Mouse (Mus musculus): ENCODE results near the gene Vmn2r60. TPM values are rescaled to one million over a fixed set of nuclear protein-coding genes. Genes with fewer than 3 reads are reported as not detected.
"Not testable (repeated sequence)": the region's sequence is repeated elsewhere in the genome, so short reads cannot be mapped to it uniquely, and the experiment has no call there.

The Vmn2r60 gene
- polyA plus RNA-seq (2012): not detected in 2 replicates

- Histone ChIP-seq H3K9me3 (ENCODE audit: control insufficient read depth, low read length) (peaks cover 2% of the 10 kb centered on the region; the same call in 1 of the 2 replicates), H3K27me3 (ENCODE audit: control insufficient read depth) (no peaks in the 10 kb centered on the region), H3K4me1 (ENCODE audit: control insufficient read depth) (no peaks in the 10 kb centered on the region), H3K4me3 (replicated peaks) (no peak within 1 kb of the TSS), H3K36me3 (ENCODE audit: control insufficient read depth) (no peaks in the 10 kb centered on the region)
- TF ChIP-seq TAL1 (IDR thresholded peaks at IDR 0.05; ENCODE audit: low read length) (no peak), GATA1 (IDR thresholded peaks at IDR 0.05; ENCODE audit: low read length) (no peak)
Measured at GRCm38 (mm10) chr7:42107470-42107869, at the start of gene Vmn2r60. Vmn2r60 (plus strand) TSS chr7:42107770.

DNA sequence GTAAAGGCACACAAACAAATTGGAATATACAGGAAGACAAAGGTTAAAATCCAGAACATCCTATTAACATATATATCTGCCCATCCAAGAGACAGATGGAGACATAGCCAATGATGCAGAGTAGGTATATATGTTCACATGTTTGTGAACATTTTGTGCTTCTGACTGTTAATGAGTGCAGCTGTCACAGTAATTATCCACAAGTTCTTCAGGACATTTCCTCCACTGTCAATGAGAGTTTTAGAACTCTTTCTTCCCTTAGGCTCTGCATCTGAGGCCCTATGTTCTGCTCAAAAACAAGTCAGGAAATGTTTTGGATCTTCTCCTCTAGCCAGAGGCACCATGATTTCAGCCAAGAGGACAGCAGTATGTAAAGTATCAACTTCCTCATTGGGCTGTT, 48.6 kb upstream of the Vmn2r60 start, which contains the start of gene Vmn2r59:
Vmn2r59 (minus strand) TSS at position 101 of the 400 bp plus-strand sequence.
- Histone ChIP-seq H3K9me3 (ENCODE audit: control insufficient read depth, low read length) (no peaks in the 10 kb centered on the region), H3K4me1 (ENCODE audit: control insufficient read depth) (no peaks in the 10 kb centered on the region), H3K27me3 (ENCODE audit: control insufficient read depth) (no peaks in the 10 kb centered on the region), H3K36me3 (ENCODE audit: control insufficient read depth) (no peaks in the 10 kb centered on the region), H3K4me3 (replicated peaks) (no peak within 1 kb of the TSS)
- TF ChIP-seq TAL1 (IDR thresholded peaks at IDR 0.05; ENCODE audit: low read length) (no peak), GATA1 (IDR thresholded peaks at IDR 0.05; ENCODE audit: low read length) (no peak)

DNA sequence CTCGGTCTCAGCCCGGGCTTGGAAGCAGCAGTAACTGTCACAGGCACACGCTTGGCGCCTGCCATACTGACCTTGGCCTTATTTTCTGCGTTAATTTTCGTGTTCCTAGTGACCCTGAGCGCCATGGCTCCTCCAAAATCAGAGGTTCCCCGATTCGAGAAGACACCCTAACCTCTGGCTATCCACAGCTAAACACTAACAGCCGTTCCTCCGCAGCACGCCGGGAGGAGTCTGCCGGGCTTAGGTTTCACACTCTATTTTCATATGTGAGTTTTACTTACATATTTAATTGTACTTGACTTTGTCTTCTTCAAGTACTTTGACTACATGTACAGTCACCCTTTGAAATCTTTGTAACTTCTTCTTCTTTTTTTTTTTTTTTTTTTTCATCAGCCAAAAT, 509 bp upstream of the Vmn2r60 start:
- not testable (repeated sequence) for H3K4me1 ChIP-seq (ENCODE audit: control insufficient read depth); H3K4me3 ChIP-seq (replicated peaks); H3K27me3 ChIP-seq (ENCODE audit: control insufficient read depth); H3K36me3 ChIP-seq (ENCODE audit: control insufficient read depth); H3K9me3 ChIP-seq (ENCODE audit: control insufficient read depth, low read length)

Other genes with a start within 250 kb of the Vmn2r60 start
- gene Vmn2r58, start 235.1 kb upstream of the Vmn2r60 start, polyA plus RNA-seq (2012): 0.02 TPM in 1 of 2 replicates, not detected in the other
- gene Vmn2r59, start 48.7 kb upstream of the Vmn2r60 start, polyA plus RNA-seq (2012): under 0.01 and 0.01 TPM in 2 replicates
- not detected in 2 replicates for gene Vmn2r61, start 152.3 kb downstream of the Vmn2r60 start, polyA plus RNA-seq (2012)

All from erythroblast, embryonic 14.5 days (primary cell).